Mouse (Mus musculus) spleen, postnatal 0 days (tissue): Measurements from ENCODE around the gene Cul4b. TPM values are rescaled to one million over a fixed set of nuclear protein-coding genes. Genes with fewer than 3 reads are reported as not detected.

Experiments used
- polyA plus RNA-seq: library from polyadenylated mRNA; unstranded; fragments of >200 nt; fragmentation: Nextera tagmentation; extraction: Ambion mirVana; gene quantifications from 2 replicates; pipeline ENCODE4 v1.2.1, GENCODE M21; 2015

The Cul4b gene
- 11.5 and 11.6 TPM in 2 replicates for polyA plus RNA-seq

DNA sequence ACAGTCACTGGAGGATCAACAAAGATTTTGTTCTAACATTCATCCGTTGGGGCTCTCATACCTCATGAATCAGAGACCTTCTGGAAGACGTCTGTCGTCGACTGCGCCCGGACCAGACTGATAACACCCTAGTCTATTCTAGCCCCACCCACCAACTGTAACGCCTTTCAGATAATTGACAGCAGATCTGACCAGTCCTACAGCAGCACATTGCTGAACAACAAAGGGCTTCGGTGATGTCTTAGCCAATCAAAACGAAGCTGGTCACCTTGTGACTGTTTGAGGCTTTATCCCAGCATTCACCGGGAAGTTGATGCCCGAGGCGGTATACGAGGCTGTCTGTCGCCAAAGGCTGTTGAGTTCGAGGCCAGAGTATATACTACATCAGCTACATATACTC, at the start of gene Cul4b:
Gene Cul4b (minus strand): TSS at position 119 of the 400 bp plus-strand sequence.

DNA sequence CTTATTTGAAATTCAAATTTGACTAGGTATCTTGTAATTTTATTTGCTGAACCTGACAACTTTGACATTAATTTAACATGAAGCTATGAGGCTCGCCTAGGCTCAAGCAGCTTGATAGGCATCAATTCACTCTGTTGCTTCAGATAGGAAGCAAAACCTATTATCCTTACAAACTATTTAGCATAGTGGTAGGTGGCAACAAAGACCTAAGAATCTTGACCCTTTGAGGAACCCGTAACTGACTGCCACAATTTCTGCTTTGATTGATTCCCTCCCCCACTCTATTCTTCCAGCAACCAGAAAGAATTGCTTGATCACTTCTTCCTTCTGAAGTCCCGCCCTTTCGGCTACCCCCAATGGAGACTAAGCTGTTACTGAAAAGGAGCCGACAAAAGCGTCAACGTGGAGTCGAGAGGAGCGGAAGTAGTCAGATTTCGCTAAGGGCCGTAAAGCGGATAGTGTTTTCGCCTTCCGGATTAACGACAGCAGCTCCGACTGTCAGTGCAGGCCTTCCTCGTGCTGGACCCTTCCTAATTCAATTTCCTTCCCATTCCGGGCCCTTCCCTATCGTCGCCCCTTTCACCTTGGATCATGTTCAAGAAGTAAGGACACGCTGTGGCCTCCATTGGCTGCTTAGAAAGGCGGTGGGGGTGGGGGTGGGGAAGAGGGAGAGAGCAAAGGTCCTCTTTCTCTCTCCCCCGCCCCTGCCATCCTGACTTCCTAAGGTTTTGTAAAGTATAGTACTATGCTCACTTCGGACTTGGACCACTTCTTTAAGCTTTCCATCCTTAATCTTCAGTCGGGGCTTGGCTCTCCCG, 24.4 kb upstream of the Cul4b start, which contains the start of gene Mcts1:
Gene Mcts1 (plus strand): TSS at position 402 of the 818 bp plus-strand sequence.

Other genes starting within 250 kb of the Cul4b start
- gene Lamp2, start 119.7 kb downstream of the Cul4b start, polyA plus RNA-seq = 62.5 and 81.3 TPM in 2 replicates
- 71.3 and 77.6 TPM in 2 replicates for gene Mcts1, start 24.4 kb upstream of the Cul4b start, polyA plus RNA-seq
- gene C1galt1c1, start 58.9 kb upstream of the Cul4b start, polyA plus RNA-seq = 16.3 and 19.3 TPM in 2 replicates
- gene 6030498E09Rik, start 196.5 kb upstream of the Cul4b start, polyA plus RNA-seq = 0.17 and 0.23 TPM in 2 replicates